Mouse (Mus musculus) left cerebral cortex, postnatal 14 days (tissue): Measurements from ENCODE around the gene Sost. TPM values are rescaled to one million over a fixed set of nuclear protein-coding genes. Genes with fewer than 3 reads are reported as not detected.
A peak's percentile ranks its signal among the peaks of the same experiment; 100 is the strongest.

Experiments used
- DNase-seq, 2 experiments: peaks; one replicate each; pipeline ENCODE4 v3.0.0; 2021 to 2022; ENCODE audit warnings: low spot score in 2 of 2, mixed read lengths in 1 of 2
- intact Hi-C: fragments of 180-260 bp; cut with DNase I; formaldehyde crosslinking; loops from one replicate; pipeline ENCODE4 v1.15.1; 2025
- total RNA-seq, 2 experiments: library from RNA; stranded (reverse); gene quantifications; 2 replicates each; pipeline ENCODE4 v1.2.3; 2021

Gene Sost
- total RNA-seq, 2 experiments from 2014 or later, result not detected

DNA sequence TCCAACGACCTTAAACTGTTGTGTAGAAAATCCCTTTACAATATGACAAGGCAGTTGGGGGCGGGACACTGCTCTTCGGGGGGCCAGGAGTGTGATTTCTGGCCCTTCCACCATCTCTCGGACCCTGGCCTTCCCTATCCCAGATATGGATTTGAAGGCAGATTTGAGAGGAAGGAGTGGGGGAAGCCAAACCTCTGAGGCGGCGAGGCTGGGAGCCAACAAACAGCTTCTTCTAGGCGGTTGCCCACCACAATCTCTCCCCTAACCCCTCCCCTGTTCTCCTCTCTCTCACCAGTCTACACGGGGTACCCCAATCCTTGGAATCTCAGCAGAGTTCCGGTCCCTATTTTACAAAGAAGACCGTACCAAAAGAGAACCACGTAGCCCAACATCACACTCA is 3.8 kb downstream of the Sost start:
- intact Hi-C loops, result no loop called here
- DNase-seq, result no peak

DNA sequence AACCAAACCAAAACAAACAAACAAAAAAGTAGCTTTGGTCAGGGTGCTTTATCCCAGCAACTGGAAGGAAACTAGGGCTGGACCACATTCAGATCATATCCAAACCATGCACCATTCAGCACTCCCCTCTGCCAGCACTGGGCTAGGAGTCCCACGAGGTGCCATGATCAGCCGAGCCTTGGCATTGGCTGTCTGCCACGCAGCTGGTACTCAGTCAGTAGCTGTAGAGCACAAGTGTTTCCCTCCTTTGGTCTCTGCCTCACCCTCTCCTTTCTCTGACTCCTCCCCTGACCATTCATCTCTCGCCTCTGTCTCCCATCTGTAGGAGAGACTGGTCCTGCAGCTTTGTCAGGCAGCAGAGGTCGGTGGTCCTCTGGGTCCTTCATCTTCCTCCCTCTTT is 9.3 kb downstream of the Sost start:
- intact Hi-C loops, result no loop called here
- DNase-seq, result no peak

DNA sequence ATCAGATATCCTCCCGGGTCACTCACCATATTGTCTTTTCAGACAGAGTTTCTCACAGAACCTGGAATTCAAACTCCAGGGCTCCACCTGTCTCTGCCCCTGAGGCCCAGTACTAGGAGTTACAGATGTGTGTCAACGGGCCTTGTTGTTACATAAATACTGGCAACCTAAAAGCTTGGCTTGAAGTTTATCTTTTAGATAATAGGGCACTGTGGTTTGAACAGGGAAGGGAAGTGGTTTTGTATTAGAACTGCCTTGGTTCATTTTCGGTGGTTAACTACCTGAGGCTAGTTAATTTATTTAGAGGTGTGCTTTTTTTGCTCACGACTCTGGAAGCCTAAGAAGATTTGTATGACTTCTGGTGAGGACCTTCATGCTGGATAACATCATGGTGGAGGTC is 13.4 kb downstream of the Sost start:
- DNase-seq, result no peak
- intact Hi-C loops, result no loop called here

DNA sequence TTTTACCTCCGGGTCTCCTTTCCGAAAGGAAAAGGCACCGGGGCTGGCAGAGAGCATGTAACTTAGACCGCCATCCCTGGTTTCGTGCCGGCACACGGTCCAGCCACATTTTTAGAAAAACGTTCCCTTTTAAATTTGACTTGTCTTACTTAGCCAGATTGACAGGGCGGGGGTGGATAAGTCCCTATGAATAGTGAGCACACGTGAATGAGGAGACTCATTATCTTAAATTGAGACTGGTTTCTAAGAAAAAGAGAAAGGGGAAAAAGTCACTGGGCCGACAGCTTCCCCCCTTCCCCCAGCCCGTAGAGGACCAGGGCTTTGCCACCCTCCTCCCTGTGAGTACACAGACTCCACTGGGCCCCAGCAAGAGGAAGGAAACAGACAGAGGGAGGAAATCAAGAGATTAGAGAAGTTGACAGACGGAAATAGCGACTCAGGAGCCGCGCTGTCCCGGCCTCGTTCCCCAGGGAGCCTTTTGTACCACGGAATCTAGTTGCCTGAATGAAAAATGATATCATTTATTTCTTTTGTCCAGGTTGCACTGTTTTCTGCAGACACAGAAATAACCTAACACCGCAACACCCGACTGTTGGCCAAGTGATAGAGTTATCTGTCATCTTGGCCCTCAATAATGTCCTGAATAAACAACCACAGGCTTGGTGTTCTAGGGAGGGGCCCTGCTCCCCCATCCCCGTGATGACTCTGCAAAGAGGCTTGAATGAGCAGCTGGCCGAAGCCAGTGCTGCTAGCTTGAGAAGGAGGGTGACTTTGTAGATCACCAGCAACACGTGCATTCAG is 14.1 kb downstream of the Sost start:
- no peak for DNase-seq
- intact Hi-C loops, result no loop called here

DNA sequence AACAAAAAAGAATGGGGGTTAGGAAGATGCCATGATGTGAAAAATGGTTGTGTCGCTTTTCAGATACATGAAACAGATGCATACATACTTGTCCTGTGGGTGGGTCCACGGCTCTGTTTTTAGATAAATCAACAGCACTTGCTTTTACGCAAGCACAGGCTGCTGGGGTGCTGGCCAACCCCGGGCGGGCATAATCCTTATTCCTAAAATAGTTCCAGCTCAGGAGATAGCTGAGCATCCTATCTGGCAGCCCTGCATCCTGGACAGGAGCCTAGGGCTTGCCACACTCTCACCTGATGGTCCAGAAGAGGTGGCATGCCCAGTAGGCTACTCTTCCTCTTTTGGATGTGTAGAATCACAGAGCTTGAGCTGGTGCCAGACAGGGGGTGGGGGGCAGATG is 16.8 kb downstream of the Sost start:
- intact Hi-C loops, result no loop called here
- no peak for DNase-seq

DNA sequence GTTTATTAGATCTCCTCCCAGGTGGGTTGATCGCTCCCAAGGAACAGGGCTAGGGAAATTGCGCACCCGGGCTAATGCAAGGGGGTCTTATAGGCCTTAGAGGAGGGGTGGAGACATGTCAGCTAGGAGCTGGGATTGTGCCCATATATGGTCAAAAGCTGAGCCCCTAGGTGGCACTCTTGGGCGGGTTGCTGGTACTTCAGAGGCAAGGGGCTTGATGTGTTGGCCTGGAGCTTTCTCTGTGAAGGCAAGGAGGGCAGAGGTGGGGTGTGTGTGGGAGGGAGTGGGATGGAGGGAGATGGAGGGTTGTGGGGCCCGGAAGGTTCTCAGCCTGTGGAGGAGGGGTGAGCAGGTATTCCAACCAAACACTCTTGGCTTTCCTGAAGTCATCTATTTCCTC is 20.3 kb downstream of the Sost start:
- intact Hi-C loops, result no loop called here
- no peak for DNase-seq

DNA sequence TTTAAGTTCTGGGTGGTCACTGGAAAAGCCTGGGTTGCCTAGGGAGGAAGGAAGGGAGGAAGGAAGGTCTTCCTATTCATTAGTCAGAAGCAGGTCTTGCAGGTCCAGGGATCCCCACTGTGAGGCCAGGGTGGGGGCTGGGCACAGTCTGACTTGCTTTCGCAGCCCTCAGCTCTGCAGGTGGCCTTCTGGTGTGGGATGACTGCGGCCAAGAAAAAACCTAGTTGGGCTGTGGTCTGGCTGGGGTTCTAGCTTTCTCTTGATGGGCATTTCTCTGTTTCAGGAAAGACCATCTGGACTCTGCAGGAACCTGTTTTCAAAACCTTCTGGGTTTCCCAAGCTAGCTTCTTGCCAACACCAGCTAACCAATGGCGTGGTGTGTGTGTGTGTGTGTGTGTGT is 23.8 kb downstream of the Sost start:
- intact Hi-C loops, result no loop called here
- DNase-seq, result no peak

DNA sequence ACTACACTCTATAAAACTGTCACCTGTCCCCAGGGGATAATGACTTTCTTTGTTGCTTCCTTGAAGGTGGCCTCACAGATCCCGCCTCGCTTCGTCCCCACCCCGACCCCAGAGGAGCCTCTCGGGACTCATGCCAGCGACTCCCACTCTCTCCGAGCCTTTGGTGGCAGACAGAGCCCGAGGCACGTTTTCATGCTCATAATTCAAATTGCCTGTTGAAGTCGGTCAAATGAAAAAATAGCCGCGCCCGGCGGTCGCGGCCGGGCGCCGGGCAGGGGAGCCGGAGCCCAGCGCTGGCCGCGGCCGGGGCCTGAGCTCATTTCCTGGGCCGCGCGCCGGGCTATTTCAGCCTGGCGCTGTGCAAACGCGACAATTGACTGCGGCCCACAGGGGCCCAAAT is 29.7 kb downstream of the Sost start:
- intact Hi-C loops, result no loop called here
- no peak for DNase-seq

DNA sequence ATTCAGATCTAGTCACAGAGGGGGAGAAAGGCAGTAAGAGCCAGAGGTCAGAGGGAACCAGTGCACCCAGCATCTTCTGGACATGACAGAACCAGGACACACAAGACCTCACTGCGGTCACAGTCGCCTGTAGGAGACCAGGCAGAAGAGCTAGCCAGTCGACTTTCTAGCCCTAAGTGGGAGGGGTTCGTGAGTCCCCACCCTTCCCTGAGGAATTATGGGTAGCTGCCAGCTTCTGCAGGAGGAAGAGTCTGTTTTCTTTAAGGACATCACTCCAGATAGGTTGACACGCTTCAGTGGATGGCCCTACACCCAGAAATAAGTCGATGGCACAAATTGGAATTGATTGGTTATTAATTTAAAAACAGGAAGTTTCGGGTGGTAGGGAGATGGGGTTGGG is 30.4 kb downstream of the Sost start:
- DNase-seq, result no peak
- intact Hi-C loops, result no loop called here

DNA sequence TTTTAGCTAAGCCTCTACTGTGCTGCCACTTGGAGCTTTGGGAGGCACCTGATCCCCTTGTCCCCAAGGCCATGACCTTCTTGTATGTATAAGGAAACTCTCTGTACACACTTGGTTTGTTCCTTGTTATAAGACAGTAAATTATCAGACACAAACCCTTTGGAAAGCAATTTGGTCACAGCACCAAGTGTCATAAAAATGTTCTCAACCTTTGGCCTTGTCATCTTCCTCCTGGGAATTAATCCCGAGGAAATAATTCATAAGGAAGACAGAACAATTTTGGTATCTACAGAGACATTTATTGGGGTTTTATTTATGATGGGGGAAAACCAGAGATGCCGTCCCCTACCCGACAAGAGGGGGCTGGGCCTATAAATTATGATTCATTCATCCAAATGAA is 31.1 kb downstream of the Sost start:
- DNase-seq, result no peak
- intact Hi-C loops, result no loop called here

DNA sequence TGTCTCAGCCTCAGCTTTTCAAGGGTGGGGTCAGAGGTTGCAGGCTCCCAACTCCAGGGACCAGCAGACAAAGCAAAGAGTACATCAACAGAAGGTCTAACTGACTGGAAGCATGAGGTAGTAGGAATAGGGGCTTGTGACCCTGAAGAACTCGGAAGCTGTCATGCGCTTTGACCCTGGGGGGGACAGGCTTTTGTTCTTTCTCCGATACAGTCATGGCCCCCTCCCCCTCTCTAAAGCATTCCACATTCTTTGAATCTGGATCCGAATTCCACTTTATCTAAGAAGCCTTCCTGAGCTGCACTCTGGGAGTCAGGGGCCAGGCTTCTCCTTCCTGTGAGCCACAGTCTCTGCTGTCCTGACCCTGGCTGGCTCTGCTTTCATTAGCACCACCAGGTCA is 34.8 kb downstream of the Sost start:
- intact Hi-C loops, result no loop called here
- DNase-seq, result no peak

DNA sequence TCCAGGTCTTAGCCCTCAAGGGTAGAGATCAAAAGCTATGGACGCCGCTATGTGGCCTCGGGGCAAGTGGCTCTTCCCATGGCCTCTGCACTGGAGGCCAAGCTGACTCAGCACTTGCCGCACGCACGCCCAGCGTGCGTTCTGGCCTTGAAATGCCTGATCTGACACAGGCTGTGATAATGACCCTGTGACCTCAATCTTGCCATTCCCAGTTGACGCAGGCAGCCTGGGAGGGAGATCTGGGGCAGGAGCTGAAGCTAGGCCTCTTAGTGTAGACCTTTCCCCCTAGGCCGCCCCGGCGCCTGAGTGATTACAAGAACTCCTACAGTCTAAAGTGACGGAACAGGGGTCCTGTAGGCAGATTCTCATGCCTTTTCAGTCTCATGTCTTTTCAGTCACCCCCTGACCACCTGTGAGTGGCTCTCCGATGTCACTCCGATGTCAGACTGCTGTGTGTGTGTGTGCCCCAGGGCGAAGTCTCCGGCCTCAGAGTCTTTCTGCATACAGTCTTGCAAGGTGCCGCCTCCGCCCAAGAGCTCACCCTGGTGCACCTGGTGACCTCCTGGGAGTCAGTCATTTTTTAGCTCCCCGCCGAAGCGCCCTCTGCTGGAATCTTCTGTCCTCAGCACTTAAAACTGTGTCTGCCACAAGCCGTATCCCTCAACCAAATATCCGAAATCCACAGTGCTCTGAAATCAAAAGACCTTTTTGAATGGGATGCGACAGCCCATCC is 38.6 kb downstream of the Sost start:
- intact Hi-C loops, result loop anchor here (10.0 kb wide), 1 partner anchor 107 kb away; no protein-coding TSS in a partner anchor
- DNase-seq, result no peak

DNA sequence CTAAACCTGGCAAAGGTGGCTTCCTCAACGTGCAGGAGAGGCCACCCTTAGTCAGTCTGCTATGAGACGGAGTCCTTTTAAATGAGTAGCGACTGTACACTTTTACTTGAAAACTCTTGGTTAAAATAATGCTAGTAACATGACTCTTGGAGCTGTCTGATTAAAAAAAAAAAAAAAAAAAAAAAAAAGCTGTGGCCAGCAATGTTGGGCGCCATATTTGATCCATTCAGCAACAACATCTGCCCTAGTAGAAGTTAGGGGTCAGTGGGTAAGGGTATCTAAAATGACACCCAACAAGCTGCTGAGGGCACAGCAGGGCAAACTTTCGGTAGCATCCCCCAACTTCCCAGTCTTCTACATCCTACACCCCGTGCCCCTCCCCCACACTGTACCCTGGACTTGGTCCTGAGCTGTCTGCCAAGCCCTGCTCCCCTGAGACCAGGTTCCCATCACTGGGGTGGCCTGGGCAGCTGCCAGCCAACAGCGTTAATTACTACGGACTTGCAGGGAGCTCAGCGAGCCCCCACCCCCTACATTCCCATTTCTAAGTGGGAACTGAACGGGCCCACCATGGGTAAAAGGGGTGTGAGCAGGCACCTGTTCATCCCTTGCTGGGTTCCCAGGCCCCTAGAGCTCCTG is 39.7 kb downstream of the Sost start:
- no peak for DNase-seq
- intact Hi-C loops, result loop anchor here (10.0 kb wide), 1 partner anchor 108 kb away; no protein-coding TSS in a partner anchor

DNA sequence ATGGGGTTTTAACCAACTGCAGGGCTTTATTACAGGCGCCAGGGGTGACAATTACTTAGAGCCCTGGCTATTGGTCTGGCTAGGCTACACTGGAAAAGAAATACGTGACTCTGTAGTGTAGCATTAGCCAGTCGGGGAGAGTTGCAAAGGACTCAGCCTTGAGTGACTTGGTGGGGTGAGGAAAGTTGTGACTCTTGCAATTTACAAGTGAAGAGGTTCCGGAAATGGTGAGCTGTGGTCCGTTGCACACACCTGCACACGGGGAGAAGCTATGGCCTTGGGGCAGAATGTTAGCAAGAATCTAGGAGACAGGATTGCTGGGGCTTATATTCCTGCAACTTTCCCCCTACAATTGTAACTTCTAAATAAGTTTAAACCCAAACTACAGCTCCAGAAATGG is 41.2 kb downstream of the Sost start:
- intact Hi-C loops, result loop anchor here (10.0 kb wide), 1 partner anchor 109 kb away; no protein-coding TSS in a partner anchor
- no peak for DNase-seq

DNA sequence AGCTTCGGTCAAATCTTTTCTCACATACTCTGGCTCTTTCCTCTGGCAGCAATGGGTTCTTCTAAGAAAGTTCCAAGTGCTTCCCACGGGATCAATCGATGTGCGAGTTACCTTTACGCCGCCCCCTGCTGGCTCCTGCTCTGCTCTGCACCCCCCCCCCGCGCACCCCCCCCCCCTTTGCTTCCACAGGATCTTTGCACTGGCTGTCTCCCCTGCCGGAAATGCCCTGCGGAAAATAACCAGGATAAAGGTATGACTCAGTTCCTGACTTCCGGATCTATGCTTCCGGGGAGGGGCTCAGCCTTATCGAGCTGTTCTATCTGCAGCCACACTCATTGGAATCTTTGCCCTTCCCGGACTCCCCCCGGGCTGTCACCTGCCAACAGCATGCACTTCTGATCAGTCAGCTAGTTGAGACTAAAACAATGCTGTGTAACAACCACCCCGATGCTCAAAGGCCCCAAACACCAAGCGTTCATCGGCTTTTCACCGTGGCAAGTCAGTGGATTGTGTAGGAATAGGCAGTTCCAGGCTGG is 42.3 kb downstream of the Sost start:
- DNase-seq, result no peak
- intact Hi-C loops, result loop anchor here (10.0 kb wide), 1 partner anchor 110 kb away; no protein-coding TSS in a partner anchor

DNA sequence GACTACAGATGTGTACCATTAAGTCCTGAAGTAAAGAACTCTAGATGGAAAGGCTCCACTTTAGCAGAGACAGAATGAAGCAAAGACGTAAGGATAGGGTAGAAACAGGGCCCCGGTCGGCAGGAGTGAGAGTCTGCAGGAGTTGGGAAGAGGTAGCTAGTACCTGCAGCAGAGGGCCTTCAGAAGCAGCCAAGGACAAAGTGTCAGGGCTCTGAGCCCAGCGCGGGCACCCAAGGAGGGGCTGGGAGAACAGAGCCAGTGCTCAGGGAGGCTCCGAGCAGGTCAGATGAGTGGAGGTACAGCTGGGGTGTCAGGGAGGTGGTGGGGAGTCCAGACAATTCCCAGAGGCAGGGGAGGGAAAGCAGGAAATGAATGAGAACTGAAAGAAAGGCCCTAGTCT is 42.8 kb downstream of the Sost start:
- no peak for DNase-seq
- intact Hi-C loops, result loop anchor here (10.0 kb wide), 1 partner anchor 111 kb away; no protein-coding TSS in a partner anchor

DNA sequence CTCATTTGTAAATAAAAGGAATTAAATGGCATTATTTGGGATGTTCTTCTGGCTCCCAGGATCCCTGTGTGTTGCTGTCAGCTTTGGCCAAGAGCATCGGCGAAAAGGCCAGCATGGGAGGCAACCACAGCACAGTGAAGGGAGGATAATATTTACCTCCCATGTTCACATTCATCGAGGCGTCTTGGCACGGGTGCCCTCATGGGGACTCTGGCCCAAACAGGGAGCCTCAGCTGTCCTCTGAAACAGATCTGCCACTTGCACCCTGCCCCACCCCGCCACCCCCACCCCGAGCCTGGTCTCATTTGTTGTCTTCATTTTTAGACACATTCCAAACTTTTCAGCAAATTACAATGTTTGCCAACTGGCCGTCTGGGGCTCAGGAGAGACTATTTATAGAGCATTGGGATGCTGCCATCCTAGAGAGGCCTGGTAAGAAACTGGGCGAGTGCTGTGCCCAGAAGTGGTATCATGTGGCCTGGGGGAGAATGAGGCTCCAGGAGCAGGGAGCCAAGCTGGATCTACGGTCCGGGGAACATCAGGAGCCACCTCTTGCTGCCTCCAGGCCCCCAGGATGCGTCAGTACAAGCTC is 45.4 kb downstream of the Sost start:
- intact Hi-C loops, result loop anchor here (10.0 kb wide), 1 partner anchor 113 kb away; no protein-coding TSS in a partner anchor

DNA sequence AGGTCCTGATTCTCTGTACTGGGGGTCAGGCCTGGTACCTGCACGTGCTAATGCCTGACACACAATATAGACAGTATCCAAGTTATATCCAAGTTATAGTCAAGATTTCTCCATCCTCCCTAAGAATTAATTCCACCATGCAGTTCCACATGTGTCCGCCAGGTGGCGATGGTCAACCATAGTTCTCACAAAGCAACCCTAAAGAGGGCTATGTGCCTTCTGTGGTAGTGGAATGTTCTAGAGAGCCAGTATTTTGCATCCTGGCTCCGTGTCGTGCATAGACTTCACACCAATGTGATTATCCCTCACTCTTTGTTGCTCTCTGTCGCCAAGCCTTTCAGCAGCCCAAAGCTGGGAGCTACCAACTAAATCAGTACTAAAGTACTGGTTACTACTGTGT is 47.2 kb downstream of the Sost start:
- peak; percentile 91 for DNase-seq
- intact Hi-C loops, result loop anchor here (1.0 to 10.0 kb wide), 2 partner anchors 49 to 115 kb away; no protein-coding TSS in a partner anchor

More for the DNA sequence above, 45.4 kb downstream of the Sost start:
- peak in 1 of 2 experiments; percentile 54 for DNase-seq

DNA sequence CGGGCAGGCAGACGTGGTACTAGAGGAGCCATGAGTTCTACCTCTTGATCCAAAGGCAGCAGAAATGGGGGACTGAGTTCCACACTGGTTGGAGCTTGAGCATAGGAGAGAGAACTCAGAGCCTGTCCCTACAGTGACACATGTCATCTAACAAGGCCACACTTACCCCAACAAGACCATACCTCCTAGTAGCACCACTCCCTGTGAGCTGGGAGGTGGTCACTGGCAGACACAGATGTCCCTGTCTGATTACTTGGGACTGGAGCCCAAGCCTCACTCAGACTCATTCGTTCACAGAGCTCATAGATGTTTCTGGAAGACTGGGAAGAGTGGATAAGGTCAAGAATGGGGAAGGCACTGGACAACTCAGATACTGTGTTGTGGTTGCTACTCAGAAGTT is 48.2 kb downstream of the Sost start:
- DNase-seq, result no peak
- intact Hi-C loops, result loop anchor here (1.0 kb wide), 1 partner anchor 50 kb away; no protein-coding TSS in a partner anchor
